Mouse (Mus musculus): Measurements from ENCODE around the gene Rcn3.
"Not testable (repeated sequence)": the region's sequence is repeated elsewhere in the genome, so short reads cannot be mapped to it uniquely, and the experiment has no call there.

Gene Rcn3

DNA sequence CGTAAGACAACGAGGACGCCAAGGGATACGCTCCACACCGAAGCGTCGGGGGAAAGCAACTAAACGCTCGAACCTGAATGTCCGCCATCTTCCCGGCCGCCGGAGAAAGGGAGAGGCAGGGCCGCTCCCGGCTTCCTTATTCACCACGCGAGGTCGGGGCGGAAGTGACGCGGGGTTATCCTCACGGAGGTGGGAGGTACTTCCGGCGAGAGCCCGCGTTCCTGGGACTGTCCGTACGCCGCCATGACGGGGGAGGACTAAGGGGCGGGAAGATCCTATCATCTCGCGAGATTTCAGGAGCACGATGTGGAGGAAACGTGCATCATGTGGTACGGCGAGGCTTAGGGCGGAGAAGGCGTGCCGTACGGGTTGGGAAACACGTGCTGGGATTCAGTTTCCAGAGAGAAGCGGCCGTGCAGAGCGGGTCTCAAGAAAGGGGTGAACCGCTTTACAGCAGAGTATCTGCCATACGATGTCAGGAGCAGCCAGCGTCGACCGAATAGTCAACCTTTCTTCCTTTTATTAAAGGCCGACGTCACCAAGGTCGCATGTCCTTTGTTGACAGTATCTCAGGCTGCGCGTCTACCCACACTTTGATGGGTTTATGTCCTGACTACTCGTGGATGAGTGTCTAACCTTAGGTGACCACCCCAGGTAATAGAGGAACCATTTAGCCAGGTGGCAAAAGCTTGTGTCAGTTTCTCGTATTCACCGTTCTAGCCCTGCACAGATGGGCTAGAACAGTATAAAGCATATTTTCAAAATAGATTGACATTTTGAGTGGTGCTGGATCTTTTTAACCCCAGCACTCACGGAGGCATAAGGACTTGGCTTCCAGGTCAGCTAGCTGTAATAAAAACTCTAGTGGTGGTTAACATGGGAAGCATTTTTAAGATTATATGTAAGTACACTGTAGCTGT lies 32.5 kb upstream of the Rcn3 start, which contains the start of gene Rps11:
Gene Rps11 (minus strand): TSS at position 216 of the 920 bp plus-strand sequence.
- peak; percentile 99 for DNase-seq (ENCODE audit: low read depth, low spot score)

DNA sequence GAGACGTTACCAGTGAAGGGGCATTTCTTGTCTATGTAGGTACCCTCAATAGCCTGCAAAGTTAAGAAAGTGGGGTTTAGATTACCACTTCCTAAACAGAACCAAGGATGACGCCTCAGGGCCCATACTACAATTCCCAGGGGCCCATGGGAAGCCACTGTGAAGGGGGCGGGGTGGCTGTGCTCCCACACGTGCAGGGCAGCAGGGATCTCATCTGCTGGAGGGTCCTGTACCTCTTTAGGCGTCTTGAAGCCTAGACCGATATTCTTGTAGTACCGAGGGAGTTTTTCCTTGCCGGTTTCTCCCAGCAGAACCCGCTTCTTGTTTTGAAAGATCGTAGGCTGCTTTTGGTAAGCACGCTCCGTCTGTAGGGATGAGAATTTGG lies 31.2 kb upstream of the Rcn3 start:
- DNase-seq (ENCODE audit: low read depth, low spot score): no peak

DNA sequence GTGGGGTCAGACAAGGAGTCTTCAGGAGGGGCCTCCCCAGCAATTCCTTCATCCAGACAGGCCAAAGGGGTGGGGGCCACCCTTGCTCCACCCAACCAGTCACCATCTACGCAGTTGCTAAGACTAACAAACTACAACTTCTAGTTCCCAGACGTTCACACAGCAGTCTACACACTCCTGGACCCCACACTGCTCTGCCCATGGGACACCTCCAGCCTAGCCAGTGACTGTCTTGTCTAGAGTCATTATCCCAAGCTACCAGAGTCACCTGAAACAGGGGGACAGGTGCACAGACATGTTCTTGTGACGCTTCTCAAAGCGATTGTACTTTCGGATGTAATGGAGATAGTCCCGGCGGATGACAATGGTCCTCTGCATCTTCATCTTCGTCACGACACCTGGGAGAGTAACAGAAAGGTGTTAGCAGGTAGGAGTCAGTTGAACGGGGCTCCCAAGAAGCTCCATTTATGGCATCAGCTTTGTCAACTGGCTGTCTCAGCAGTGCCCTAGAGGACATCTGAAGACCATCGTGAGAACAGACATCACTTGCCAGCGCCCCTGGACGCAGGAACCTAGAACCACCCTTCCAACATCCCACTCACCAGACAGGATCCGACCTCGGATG lies 30.7 kb upstream of the Rcn3 start:
- no peak for DNase-seq (ENCODE audit: low read depth, low spot score)

DNA sequence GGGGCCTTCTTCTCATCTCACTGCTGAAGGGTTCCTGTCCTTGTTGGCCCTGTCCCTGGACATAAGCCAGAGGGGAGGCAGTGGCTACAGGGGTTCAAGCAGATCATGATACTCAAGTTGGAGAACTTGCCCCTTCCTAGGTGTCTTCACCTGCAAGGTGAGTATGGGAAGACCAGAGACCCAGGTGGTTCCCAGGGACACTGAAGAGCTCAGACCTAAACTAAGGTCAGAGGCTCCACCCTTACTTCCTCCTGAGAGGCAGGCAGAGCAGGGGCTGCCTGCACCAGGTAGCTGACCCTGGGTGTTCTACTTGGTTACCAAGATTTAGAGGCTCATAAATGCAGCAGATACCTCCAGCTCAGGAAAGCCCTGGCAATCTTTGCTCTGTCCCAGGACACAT lies 29.9 kb upstream of the Rcn3 start:
- no peak for DNase-seq (ENCODE audit: low read depth, low spot score)

DNA sequence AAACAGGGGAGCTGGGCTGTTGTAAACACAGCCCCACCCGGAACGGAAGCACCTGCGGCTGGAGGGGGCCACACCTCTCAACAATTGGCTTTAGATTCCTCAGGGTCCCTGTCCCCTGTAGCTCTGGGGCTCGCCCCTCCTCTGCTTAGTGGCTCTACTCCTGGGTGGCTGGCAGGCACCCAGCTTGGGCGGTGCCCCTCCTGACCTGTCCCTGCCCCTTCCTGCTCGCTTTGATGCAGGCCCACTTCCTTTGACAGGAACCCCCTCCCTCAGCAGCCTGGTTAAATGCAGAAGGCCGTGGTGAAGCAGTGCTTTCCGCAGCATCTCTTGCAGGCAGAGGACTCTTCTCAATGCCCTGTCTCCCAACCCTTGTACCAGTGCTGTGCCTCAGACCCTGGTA lies 29.4 kb upstream of the Rcn3 start:
- DNase-seq (ENCODE audit: low read depth, low spot score): no peak

DNA sequence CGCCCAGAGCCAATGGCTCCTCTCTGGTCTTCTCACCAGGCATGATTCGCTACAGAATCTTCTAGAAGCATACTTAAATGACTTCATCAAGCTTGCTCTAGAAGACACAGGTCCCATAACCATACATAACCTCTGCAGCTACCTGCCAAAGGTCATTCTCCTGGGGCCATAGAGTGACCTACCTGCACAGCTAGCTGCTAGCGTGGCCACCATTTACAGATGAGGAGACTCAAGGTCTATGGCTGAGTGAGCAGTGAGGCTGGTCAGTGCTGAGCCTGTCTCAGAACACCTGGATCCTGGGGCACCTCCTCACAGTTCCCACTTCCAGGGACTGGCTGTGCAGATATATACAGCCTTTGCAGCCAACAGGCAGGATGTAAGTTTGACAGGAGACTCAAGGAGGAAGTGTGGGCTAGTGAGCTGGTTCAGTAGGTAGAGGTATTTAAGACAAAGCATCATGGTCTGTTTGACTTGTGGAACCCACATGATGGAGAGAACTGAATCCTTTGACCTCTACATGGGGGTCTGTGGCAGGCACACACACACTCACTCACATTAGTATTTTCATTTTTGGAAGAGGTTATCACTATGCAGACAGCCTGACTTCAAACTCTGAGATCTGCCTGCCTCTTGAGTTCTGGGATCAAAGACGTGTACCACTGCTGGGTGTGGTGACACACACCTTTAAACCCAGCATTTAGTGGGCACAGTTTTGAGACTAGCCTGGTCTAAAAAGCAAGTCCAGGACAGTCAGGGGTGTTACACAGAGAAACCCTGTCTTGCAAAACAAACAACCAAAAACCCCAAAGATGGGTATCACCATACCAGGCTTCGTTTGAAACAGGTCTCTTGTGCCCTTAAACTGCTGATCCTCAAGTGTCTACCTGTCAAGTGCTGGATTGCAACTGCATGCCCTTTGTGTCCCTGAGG lies 28.0 kb upstream of the Rcn3 start:
- no peak for DNase-seq (ENCODE audit: low read depth, low spot score)

DNA sequence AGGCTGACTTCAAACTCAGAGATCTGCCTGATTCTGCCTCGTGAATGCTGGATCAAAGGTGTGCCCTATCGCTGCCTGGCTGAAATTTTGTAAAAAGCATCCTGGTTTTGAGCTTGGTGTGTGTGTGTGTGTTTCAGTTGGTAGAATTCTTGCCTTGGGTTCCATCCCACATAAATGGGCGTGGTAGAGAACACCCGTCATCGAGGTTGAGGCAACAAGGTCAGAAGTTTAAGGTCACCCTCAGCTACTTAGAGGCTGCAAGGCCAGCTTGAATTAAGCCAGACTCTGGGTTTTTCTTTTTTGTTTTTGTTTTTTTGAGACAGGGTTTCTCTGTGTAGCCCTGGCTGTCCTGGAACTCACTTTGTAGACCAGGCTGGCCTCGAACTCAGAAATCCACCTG lies 26.3 kb upstream of the Rcn3 start:
- no peak for DNase-seq (ENCODE audit: low read depth, low spot score)

DNA sequence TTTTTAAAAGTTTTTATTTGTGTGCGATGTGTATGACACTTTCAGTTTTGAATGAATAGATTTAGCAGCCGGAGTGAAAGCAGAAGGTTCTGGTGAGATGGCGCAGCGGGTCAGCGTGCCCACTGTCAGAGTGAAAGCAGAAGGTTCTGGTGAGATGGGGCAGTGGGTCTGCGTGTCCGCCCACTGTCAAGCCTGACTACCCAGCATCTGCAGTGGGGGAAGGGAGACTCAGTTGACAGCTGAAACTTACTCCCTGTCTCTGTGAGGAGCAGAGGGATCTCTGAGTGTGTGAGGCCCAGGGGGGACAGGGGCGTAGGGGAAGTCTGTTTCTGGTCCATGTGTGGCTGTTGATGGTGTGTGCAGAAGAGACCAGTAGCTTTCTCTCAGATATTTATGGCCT lies 25.5 kb upstream of the Rcn3 start:
- DNase-seq (ENCODE audit: low read depth, low spot score): no peak

DNA sequence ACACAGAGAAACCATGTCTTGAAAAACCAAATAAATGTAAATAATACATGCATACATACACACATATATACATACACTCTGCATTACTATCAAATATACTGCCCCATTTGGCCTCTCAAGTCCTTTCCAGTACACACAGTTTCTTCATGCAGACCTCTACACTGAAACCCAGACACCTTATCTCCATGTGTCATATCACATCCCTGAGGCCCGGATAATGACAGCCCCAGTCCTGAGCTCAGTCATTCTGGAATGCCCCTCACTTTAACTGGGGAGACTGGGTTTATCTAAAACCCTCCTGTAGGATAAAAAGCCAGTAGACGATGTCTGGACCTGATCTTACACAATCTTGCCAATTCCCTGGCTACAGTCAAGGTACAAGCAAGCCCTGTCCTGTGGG lies 21.5 kb upstream of the Rcn3 start:
- DNase-seq (ENCODE audit: low read depth, low spot score): no peak

DNA sequence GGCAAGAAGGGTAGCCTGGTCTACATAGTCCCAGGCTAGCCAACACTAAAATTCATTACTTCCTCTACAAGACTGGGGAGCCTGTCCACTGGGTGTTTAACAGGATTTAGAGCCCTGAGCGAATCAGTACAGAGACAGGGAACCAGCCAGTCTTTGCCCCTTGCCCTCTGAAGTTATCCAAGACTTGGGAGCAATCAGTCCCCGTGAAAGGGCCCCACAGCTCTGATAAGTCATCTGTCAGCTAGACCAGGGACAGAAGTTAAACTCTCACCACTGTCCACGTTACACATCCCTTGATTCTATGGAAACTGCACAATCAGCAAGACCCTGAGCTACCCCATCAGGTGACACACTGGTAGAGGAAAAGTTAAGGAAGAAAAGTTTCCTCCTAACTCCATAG lies 20.5 kb upstream of the Rcn3 start:
- no peak for DNase-seq (ENCODE audit: low read depth, low spot score)

DNA sequence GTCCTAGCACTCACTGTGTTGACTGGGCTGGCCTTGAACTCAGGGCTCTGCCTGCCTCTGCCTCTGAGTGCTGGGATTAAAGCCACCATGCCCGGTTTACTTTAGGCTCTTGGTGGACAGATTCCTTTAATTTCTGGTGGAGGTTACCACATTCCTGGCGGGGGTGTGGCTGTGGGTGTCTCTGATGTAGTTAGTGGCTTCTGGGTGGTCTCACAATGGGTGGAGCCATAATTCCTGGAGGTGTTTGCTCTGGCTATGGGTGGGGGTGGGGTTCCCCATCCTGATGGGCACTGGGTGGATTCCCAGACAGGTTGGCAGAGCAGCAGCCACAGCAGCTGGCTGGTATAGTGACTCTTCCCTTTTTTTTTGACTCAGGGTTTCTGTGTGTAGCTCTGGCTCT lies 19.9 kb upstream of the Rcn3 start:
- no peak for DNase-seq (ENCODE audit: low read depth, low spot score)

DNA sequence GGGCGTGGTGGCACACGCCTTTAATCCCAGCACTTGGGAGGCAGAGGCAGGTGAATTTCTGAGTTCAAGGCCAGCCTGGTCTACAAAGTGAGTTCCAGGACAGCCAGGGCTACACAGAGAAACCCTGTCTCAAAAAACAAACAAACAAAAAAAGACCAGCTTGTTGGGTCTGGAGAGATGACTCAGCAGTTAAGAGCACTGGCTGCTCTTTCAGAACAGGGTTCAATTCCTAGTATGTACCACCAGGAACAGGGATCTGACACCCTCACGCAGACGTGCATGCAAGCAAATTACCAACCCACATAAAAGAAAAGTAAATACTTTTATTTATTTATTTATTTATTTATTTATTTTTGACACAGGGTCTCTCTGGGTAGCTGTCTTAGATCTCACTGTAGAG lies 18.1 kb upstream of the Rcn3 start:
- not testable (repeated sequence) for DNase-seq (ENCODE audit: low read depth, low spot score)

DNA sequence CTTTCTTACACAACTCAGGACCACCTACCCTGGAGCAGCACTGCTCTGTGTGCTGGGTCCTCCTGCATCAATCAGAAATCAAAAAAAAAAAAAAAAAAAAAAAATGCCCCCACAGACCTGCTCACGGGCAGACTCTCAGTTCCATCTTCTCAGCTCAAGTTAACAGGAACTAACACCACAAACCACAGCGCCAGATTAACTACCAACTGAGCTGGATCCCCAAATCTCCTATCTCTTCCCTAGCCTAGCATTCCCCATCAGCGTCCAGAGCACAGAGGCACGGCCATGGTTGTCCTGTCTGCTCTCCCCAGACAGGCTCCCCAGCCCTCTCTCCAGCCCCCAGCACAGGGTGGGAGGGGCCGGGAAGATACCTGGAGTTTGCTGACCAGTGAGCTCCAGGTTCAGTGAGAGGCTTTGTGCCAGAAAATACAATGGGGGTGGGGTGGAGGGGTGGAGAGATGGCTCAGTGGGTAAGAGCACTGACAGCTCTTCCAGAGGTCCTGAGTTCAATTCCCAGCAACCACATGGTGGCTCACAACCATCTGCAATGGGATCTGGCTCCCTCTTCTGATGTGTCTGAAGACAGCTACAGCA lies 15.1 kb upstream of the Rcn3 start:
- DNase-seq (ENCODE audit: low read depth, low spot score): no peak

DNA sequence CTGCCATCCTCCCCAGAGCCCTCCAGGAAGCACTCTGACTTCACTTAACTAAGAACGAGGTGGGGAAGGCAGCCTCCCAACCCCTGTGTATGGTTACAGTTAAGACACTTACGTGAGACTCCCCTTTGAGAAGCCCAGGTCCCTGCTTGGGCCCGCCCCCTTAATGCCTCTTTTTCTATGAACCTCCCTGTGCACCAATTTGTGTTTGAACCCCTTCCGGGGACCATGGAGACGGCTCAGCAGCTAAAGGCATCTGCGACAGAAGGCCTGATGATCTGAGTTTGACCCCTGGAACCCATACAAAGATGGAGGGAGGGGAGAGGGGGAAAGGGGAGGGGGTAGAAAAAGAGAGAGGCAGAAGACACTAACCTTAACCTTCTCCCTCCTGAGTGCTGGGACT lies 14.4 kb upstream of the Rcn3 start:
- DNase-seq (ENCODE audit: low read depth, low spot score): no peak

DNA sequence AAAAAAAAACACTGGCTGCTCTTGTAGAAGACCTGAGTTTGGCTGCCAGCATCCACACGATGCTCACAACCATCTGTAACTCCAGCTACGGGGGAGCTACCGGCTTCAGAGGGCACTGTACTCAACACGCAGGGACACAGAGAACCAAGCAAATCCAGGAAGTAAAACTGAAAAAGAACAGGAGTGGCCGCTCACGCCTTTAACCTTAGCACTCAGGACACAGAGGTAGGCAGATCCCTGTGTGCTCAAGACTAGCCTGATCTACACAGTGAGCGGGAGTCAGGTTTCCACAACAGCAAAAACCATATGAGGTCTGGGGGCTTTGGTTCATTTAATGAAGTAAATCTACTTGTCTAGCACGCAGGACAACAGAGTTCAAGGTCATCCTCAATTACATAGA lies 13.5 kb upstream of the Rcn3 start:
- DNase-seq (ENCODE audit: low read depth, low spot score): no peak

DNA sequence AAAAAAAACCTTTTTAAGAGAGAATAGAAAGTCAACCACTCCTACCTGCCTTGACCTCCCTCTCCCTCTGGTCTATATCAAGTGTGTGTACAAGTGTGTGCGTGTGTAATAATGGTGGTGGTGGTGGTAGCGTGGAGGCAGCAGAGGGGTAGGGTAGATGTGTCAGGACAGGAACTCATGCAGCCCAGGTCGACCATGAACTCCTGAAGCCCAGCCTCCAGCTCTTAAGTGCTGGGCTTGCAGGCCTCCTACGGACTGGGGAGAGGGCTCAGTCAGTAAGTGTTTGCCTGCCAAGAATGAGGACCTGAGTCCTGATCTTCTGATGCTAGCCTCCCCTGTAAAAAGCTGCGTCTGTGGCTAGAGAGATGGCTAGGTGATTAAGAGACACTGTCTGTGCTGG lies 12.9 kb upstream of the Rcn3 start:
- no peak for DNase-seq (ENCODE audit: low read depth, low spot score)

DNA sequence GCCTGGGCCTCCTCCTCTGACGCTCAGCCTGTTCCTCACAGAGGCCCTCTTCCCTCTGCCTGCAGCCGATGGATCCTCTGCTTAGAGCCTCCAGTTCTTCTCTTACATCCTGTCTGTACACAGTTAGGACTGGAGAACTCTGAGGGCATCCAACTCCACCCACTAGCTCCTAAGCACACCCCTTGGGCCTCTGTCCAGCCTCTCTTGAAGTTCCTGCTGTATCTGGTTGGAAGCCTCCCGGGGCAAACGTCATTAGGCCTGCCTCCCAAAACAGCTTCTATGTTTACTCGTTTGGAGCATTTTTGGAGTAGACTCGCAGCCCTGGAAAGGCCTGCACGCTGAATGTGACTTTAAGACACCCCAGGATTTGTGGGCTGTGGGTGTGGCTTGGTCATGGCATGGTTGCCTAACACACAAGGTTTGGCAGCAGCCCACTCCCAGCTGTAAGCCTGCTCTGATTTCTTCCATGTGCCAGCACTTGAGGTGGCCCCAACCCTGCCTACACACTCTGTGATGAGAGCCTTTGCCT lies 11.7 kb upstream of the Rcn3 start, which contains the start of gene Fcgrt:
Gene Fcgrt (minus strand): TSS at position 200 of the 529 bp plus-strand sequence.
- no peak for DNase-seq (ENCODE audit: low read depth, low spot score)

DNA sequence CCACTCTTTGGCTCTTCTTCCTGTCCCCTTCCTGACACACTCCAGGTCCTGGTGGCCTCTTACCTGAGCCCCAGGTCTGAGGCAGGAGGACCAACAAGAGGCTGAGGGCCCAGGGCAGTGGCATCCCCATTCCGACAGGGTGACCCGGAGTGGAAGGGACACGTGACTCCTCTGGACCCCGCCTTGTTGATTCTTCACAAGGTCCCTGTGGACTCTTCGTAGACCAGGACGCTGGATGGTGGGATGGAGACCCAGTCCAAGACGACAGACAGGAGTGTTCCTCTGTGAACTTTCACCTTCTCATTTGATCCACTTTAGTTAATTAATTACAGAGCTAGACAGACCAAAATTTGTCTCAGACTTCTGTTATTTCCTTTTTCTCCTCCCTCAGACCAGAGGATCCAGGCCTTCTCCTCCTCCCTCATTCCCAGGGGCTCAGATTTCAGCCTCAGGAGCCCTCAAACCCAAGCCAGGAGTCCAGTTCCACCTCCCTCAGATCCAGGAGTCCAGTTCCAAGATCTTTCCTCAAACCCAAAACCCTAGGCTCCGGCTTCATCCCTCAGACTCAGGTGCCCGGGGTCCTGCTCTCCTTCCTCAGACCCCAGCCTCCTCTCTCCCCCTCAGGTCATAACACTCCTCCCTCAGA lies 11.0 kb upstream of the Rcn3 start:
- DNase-seq (ENCODE audit: low read depth, low spot score): no peak

DNA sequence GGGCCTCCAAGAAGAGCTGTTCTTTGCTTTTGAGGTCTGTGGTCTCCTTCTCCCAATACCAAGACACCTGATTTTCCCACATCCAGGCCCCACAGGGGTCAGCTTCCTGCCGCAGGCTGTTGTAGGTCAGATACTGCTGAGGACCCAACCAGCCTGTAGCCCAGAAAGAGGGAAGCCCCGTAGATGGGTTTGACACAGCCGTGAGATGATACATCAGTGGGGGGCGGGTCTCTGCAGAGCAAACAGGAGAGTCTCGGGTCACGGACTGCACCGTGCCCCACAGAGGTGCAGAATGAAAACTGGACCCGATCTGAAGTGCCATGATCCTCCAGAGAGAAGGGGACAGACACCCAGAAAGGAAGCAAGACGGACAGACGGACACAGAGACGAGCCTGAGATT lies 10.4 kb upstream of the Rcn3 start:
- no peak for DNase-seq (ENCODE audit: low read depth, low spot score)

DNA sequence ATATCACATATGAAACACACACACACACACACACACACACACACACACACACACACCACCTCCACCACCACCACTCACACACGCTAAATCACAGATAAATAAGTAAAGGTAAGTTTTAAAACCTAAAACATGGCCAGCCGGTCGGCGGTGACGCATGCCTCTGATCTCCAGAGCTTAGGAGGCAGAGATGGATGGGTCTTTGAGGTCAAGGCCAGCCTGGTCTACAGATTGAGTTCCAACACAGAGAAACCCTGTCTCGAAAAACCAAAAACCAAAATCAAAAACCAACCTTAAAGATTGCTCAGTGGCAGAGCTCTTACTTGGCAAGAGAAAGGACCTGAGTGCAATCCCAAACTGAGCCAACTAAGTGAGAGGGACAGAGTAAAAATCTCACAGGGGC lies 8.0 kb upstream of the Rcn3 start:
- DNase-seq (ENCODE audit: low read depth, low spot score): no peak
